8 mouse cellular contexts compared by ENCODE assay signal in genomic region chr5:111891261-111891693, GRCm38 (mm10).
DNase-seq lines count a peak whose midpoint lies in the region; ATAC-seq lines count a peak whose summit lies in the region.

No protein-coding gene starts in this region.

- no peak overlapping the region for H3K4me2 ChIP-seq in liver, embryonic 12.5 days

- peaks cover 8% of the 10 kb centered on the region for H3K27me3 ChIP-seq in embryonic facial prominence, embryonic 10.5 days (replicated peaks; ENCODE audit: low read depth, poor library complexity, severe bottlenecking)
- peaks cover 8% of the 10 kb centered on the region; the same call in 1 of the 2 replicates for H3K27me3 ChIP-seq in heart, embryonic 10.5 days (ENCODE audit: insufficient read depth, poor library complexity, severe bottlenecking)
- H3K27me3 ChIP-seq in liver, embryonic 12.5 days (replicated peaks) = no peaks in the 10 kb centered on the region

- intact Hi-C loops in left cerebral cortex, postnatal 10 days (cut with DNase I) = no loop called here

- ATAC-seq in liver, embryonic 12.5 days = no peak

- 48% methylated on average over 8 of the region's 8 CpGs for WGBS in embryonic facial prominence, embryonic 10.5 days
- 57% methylated on average over 8 of the region's 8 CpGs for WGBS in heart, embryonic 10.5 days
- WGBS in liver, embryonic 12.5 days (ENCODE audit: insufficient replicate concordance) = 64% methylated on average over 8 of the region's 8 CpGs

- no peak overlapping the region for H3K9ac ChIP-seq in liver, embryonic 12.5 days

- no peaks in the 10 kb centered on the region for H3K36me3 ChIP-seq in embryonic facial prominence, embryonic 10.5 days (replicated peaks)
- no peaks in the 10 kb centered on the region for H3K36me3 ChIP-seq in heart, embryonic 10.5 days
- H3K36me3 ChIP-seq in liver, embryonic 12.5 days = no peaks in the 10 kb centered on the region

- H3K27ac ChIP-seq in embryonic facial prominence, embryonic 10.5 days (replicated peaks) = peak overlapping the region; percentile 84
- peak overlapping the region; percentile 75 for H3K27ac ChIP-seq in heart, embryonic 10.5 days
- peak overlapping the region; percentile 64 for H3K27ac ChIP-seq in liver, embryonic 12.5 days

- H3K4me3 ChIP-seq in embryonic facial prominence, embryonic 10.5 days = 0 out of 2 replicates have a peak overlapping the region, but pooled peaks have one; percentile 16
- H3K4me3 ChIP-seq in heart, embryonic 10.5 days = no peak overlapping the region
- H3K4me3 ChIP-seq in liver, embryonic 12.5 days = no peak overlapping the region

- H3K9me3 ChIP-seq in embryonic facial prominence, embryonic 10.5 days = no peaks in the 10 kb centered on the region
- H3K9me3 ChIP-seq in heart, embryonic 10.5 days = no peaks in the 10 kb centered on the region
- no peaks in the 10 kb centered on the region for H3K9me3 ChIP-seq in liver, embryonic 12.5 days (replicated peaks)

- H3K4me1 ChIP-seq in embryonic facial prominence, embryonic 10.5 days = peaks cover 77% of the 10 kb centered on the region
- peaks cover 44% of the 10 kb centered on the region for H3K4me1 ChIP-seq in heart, embryonic 10.5 days
- 0 out of 2 replicates have a peak, but pooled peaks cover 8% of the 10 kb centered on the region for H3K4me1 ChIP-seq in liver, embryonic 12.5 days

- peak; percentile 92 for DNase-seq in 3T3-L1 (ENCODE audit: low read depth, low spot score)
- DNase-seq in embryonic facial prominence, embryonic 10.5 days (ENCODE audit: low spot score) = peak; percentile 56
- DNase-seq in heart, embryonic 10.5 days (ENCODE audit: low spot score) = no peak
- DNase-seq in left cerebral cortex, postnatal 10 days (ENCODE audit: extremely low spot score in 1 of 2, low spot score in 2 of 2) = no peak
- no peak for DNase-seq in T-cell, adult 2 months (ENCODE audit: low spot score)
- DNase-seq in MN1 (ENCODE audit: low spot score) = no peak
- DNase-seq in left cerebral cortex, adult 9 months (ENCODE audit: low spot score in 2 of 2) = no peak

Comparison
In these comparisons a context has a peak if more than half of its experiments do, and no peak if none do; other contexts are left out.
1. DNase-seq: peak in 3T3-L1 (single experiment) and embryonic facial prominence, embryonic 10.5 days (single experiment); none in heart, embryonic 10.5 days (single experiment), left cerebral cortex, postnatal 10 days (0 of 2), T-cell, adult 2 months (single experiment), MN1 (single experiment) and left cerebral cortex, adult 9 months (0 of 2).
2. Peak in every context shown above with its lines, with median percentiles within 50 percentile points of each other: H3K27ac ChIP-seq.